Mouse (Mus musculus): ENCODE data around the gene Gmfg. TPM values are rescaled to one million over a fixed set of nuclear protein-coding genes. Genes with fewer than 3 reads are reported as not detected.
A peak's percentile ranks its signal among the peaks of the same experiment; 100 is the strongest.

Gene Gmfg
- 2.8 and 3.3 TPM in 2 replicates for polyA plus RNA-seq (2012; rRNA removed)

DNA sequence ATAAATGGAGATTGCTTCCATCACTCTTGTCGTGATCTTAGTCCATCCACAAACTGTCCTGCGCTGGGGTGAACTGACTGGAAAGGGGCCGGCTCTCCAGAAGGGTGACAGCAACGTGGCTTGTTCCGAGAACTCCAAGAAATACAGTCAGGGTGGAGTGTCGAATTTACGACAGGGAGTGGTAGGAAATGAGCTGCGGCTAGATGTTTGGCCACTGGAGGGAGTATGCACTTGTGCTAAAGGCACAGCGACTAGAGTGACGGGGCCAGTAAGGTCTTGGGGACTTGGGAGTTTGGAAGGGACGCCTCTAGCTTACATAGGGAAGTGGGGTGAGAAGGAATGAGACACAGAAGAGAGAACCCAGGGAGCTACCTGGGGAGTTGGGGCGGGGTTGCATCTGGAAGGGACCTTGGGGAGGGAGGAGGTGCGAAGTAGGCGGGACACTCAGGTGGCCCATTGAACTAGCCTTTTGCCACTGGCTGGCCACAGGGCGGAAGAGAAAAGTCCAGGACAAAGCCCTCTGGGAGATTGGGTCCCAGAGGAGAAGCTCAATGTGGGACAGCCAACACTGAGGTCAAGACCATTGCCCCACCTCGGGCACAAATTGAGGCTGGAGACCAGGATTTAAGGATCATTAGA, at the start of gene Gmfg:
TSS of gene Gmfg (plus strand) at position 516 of the 639 bp plus-strand sequence.
- TF ChIP-seq POLR2A (IDR thresholded peaks at IDR 0.05; ENCODE audit: borderline replicate concordance, extremely low read depth, insufficient read depth, insufficient read length, poor library complexity, severe bottlenecking) (no peak), CTCF (IDR thresholded peaks at IDR 0.05; ENCODE audit: borderline replicate concordance, extremely low read depth, insufficient read depth, insufficient read length) (peak; percentile 75; the same call in 1 of the 2 replicates)
- peak; percentile 91 for DNase-seq (ENCODE audit: low read depth)

DNA sequence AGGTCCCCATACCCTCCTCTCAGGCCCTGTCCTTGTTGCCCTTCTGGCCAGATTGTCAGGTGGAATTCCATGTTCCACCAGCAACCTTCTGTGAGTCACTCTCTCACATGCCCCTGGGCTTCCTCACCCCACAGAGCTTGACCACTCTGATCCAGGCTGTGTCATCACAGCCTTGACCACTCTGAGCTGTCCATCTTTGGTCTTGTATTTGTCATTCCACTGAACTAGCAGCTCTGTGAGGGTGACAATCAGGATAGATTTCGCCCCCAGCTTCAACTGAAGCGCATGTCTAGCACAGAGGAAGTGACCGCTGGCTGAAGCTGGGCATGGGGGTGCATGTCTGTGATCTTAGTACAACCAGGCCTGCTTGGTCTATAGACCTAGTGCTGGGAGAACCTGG, 46.9 kb upstream of the Gmfg start:
- no peak for DNase-seq (ENCODE audit: low read depth)
- TF ChIP-seq CTCF (IDR thresholded peaks at IDR 0.05; ENCODE audit: borderline replicate concordance, extremely low read depth, insufficient read depth, insufficient read length) (no peak), POLR2A (IDR thresholded peaks at IDR 0.05; ENCODE audit: borderline replicate concordance, extremely low read depth, insufficient read depth, insufficient read length, poor library complexity, severe bottlenecking) (no peak)

DNA sequence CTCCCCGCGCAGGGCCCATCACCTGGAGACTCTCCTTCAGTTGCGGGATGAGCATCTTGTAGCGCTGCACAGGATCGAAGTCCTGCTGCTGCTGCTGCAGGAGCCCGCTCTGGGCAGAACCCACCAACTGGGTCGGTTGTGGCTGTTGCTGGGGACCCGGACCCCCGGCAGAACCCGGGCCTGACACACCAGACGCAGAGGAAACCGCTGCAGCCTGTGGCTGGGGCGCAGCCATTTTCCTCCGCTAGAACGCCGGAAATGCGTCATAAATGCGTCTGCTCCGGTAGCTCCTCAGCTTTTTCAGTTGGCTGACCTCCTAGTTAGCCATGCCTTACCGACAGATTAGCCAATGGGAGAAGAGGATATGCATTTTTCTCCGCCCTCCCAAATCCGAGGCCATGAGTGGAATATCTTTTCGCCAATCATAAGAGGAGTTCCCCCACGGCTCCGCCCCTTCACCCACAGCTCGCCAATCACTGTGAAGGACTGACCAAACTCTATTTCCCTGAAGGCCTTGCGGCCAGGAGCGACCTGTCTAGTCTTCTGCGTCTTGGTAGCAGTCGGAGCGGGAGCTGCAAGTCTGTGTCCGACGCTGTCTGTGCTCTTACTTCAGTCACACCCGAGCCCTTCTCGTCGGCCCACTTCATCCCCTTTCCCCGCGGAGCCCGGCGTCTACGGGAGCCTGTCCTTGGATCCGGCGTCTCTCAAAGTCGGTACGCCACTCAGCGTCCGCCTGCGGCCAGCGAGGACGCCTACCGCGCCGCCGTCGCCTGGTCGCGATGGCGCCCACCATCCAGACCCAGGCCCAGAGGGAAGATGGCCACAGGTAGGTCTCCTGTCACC, 44.6 kb upstream of the Gmfg start, which contains the start of the genes Med29 and Paf1:
TSS of gene Med29 (minus strand) at position 280 of the 843 bp plus-strand sequence.
TSS of gene Paf1 (plus strand) at position 523 of the 843 bp plus-strand sequence.
- TF ChIP-seq POLR2A (IDR thresholded peaks at IDR 0.05; ENCODE audit: borderline replicate concordance, extremely low read depth, insufficient read depth, insufficient read length, poor library complexity, severe bottlenecking) = peak; percentile 80; the same call in 1 of the 2 replicates
- no peak for TF ChIP-seq CTCF (IDR thresholded peaks at IDR 0.05; ENCODE audit: borderline replicate concordance, extremely low read depth, insufficient read depth, insufficient read length)
- peak; percentile 100 for DNase-seq (ENCODE audit: low read depth)

DNA sequence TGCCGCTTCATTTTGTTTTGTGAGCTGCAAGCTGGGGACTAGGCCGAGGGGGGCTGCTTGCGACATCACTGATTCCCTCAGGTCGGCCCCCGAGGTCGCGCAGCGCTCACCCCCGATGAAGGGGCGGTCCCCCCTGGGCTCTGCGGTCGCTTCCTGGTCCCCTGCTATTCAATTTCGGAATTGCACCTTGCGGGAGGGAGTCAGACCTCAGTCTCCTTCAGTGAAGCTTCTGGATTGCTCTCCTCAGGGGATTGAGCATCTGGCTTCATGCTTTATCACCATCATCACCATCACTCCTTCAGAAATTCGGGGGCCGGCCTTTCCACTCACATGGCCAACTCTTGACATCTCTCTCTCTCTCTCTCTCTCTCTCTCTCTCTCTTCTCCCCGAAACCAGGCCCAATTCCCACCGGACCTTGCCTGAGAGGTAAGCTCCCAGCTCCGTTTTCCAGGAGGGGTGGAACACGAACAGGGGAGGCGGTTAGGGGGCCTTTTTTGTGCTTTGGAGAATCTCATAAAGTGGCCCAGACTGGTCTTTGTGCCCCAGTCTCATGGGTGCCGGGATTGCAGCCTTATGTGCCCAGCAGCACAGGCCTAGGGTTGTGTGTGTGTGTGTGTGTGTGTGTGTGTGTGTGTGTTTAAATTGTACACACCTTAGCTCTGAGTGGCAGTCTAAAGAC, 43.8 kb upstream of the Gmfg start:
- TF ChIP-seq CTCF (IDR thresholded peaks at IDR 0.05; ENCODE audit: borderline replicate concordance, extremely low read depth, insufficient read depth, insufficient read length) = no peak
- no peak for TF ChIP-seq POLR2A (IDR thresholded peaks at IDR 0.05; ENCODE audit: borderline replicate concordance, extremely low read depth, insufficient read depth, insufficient read length, poor library complexity, severe bottlenecking)
- no peak for DNase-seq (ENCODE audit: low read depth)

- TF ChIP-seq CTCF (IDR thresholded peaks at IDR 0.05; ENCODE audit: borderline replicate concordance, extremely low read depth, insufficient read depth, insufficient read length) (no peak), POLR2A (IDR thresholded peaks at IDR 0.05; ENCODE audit: borderline replicate concordance, extremely low read depth, insufficient read depth, insufficient read length, poor library complexity, severe bottlenecking) (no peak)
- no peak for DNase-seq (ENCODE audit: low read depth)
Observed at GRCm38 (mm10) chr7:28395425-28395824, 41.8 kb upstream of the Gmfg start.

DNA sequence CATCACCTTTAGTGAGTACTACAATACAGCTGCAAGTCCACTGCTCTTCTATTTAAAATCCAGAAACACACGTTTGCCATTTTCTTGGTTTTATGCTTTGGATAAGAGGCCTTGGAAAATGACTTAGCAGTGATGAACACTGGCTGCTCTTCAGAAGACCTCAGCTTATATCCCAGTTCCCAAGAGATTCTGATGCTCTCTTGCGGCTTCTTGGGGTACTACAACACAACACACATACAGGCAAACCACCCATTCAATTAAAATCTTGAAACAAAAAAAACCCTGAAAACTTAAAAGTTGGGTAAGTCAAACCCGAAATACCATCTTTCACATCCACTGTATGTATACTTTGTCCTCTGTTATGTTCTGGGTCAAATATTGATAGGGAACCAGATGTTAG, 39.2 kb upstream of the Gmfg start:
- peak; percentile 56 for DNase-seq (ENCODE audit: low read depth)
- peak; percentile 33; the same call in 1 of the 2 replicates for TF ChIP-seq CTCF (IDR thresholded peaks at IDR 0.05; ENCODE audit: borderline replicate concordance, extremely low read depth, insufficient read depth, insufficient read length)
- TF ChIP-seq POLR2A (IDR thresholded peaks at IDR 0.05; ENCODE audit: borderline replicate concordance, extremely low read depth, insufficient read depth, insufficient read length, poor library complexity, severe bottlenecking) = no peak

DNA sequence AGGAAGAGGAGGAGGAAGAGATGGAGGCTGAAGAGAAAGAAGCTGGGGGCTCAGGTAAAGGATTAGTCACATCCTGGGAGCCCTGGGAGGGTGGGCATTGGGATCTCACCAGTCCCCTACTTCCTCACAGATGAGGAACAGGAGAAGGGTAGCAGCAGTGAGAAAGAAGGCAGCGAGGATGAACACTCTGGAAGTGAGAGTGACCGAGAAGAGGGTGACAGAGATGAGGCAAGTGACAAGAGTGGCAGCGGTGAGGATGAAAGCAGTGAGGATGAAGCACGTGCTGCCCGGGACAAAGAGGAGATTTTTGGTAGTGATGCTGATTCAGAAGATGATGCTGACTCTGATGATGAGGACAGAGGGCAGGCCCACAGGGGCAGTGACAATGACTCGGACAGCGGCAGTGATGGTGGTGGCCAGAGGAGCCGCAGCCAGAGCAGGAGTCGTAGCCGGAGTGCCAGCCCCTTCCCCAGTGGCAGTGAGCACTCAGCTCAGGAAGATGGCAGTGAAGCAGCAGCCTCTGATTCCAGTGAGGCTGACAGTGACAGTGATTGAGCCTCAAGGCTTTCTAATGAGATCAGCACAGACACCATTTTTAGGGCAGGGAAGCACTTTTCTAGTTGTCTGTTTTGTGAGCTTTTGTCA, 38.4 kb upstream of the Gmfg start:
- TF ChIP-seq CTCF (IDR thresholded peaks at IDR 0.05; ENCODE audit: borderline replicate concordance, extremely low read depth, insufficient read depth, insufficient read length) (no peak), POLR2A (IDR thresholded peaks at IDR 0.05; ENCODE audit: borderline replicate concordance, extremely low read depth, insufficient read depth, insufficient read length, poor library complexity, severe bottlenecking) (no peak)
- DNase-seq (ENCODE audit: low read depth) = no peak

DNA sequence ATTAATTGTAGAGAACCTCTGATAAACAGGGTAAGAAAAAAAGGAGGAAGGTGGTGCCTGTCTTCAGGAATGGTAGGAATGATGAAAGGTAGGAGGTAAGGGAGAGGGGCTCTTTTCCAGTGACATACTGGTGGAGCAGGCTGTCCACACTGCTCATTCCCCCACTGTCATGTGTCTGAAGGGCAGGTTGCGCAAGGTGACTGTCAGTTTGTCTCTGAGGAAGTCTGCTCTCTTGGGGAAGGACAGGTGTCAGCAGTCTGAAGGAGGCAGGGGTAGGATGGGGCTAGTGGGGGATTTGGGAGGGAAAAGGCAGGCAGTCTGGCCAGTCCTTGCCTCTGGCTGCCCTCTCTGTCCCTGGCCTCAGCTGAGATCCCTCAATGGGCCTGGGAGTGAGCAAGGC, 36.2 kb upstream of the Gmfg start:
- no peak for TF ChIP-seq POLR2A (IDR thresholded peaks at IDR 0.05; ENCODE audit: borderline replicate concordance, extremely low read depth, insufficient read depth, insufficient read length, poor library complexity, severe bottlenecking)
- no peak for DNase-seq (ENCODE audit: low read depth)

- no peak for TF ChIP-seq POLR2A (IDR thresholded peaks at IDR 0.05; ENCODE audit: borderline replicate concordance, extremely low read depth, insufficient read depth, insufficient read length, poor library complexity, severe bottlenecking)
- TF ChIP-seq CTCF (IDR thresholded peaks at IDR 0.05; ENCODE audit: borderline replicate concordance, extremely low read depth, insufficient read depth, insufficient read length) = no peak
- no peak for DNase-seq (ENCODE audit: low read depth)
Observed at GRCm38 (mm10) chr7:28401942-28402341, 35.3 kb upstream of the Gmfg start.

DNA sequence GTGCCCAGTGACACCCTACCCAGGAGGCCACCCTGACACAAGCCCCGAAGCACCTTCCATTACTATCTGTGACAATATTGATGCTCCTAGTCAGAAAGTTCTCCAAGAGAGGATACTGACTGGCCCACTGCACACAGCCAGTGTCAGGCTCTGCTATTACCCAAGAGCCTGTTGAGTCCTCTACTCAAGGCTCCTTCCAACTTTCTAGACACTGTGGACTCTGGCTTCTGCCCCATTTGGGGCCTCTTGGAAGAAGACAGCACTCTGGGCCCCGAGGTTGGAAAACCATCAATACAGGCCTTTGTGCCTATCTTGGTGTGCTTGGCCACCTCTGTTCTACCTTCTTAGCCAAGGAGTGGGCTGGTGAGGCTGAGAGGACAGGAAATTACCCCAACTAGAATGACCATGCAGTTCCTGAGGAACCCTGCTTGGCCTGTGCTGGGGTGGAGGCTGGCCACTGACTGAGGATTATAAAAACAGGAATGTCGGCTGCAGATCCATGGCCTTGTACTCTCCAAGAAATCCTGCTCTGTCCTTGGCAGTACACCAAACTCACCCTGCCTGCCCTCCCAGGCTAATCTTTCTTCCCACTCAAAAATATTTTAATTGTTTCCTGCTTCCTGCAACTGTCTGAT, 26.3 kb upstream of the Gmfg start:
- TF ChIP-seq POLR2A (IDR thresholded peaks at IDR 0.05; ENCODE audit: borderline replicate concordance, extremely low read depth, insufficient read depth, insufficient read length, poor library complexity, severe bottlenecking) (no peak), CTCF (IDR thresholded peaks at IDR 0.05; ENCODE audit: borderline replicate concordance, extremely low read depth, insufficient read depth, insufficient read length) (no peak)
- DNase-seq (ENCODE audit: low read depth) = no peak
